Mouse (Mus musculus): ENCODE data around the gene Zrsr1.

Gene Zrsr1

DNA sequence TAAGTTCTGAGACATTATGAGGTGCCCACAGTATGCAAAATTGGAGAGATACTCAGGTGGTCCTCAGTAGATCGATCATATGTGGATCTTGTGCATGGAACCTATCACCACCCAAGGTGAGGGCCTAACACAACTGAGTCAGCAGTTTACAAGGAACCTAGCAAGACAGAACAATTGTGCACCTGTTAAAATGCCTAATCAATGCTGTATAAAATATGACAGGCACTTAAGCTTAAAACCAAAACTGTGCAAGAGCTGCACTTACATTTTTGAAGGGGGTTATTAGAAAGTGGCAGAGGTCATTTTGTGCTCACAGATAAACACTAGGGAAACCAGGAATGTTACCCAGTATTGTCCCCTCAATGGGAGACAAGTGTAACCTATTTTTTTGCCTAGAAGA lies 33.5 kb downstream of the Zrsr1 start:
- in situ Hi-C loops (cut with MboI; ENCODE audit: unreplicated experiment in 2 of 2): loop anchor here in 1 of 2 experiments (25.0 kb wide), 1 partner anchor 957 kb away; no protein-coding TSS in a partner anchor

DNA sequence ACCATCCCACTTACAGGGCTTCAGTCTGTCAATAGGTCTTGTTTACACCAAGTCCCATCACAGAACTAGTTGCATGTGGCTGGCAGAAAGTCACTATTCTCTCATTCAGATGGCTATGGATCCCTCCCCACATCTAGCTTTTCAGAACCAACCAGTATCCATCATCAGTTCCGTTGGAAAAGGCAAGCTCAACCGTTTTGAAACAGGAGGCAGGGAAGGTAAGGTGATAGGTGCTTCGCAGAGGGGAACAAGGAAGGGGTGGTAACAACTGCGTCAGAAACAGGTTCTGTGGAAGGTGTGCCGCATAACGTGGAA lies 35.3 kb downstream of the Zrsr1 start:
- in situ Hi-C loops (cut with MboI; ENCODE audit: unreplicated experiment in 2 of 2): loop anchor here in 1 of 2 experiments (25.0 kb wide), 1 partner anchor 955 kb away; no protein-coding TSS in a partner anchor

GRCm38 (mm10) chr11:23007481-23008180 lies 35.8 kb downstream of the Zrsr1 start, which contains the start of gene Fam161a:
Gene Fam161a (plus strand): TSS chr11:23007531.
- in situ Hi-C loops (cut with MboI; ENCODE audit: unreplicated experiment in 2 of 2): loop anchor here in 1 of 2 experiments (25.0 kb wide), 1 partner anchor 955 kb away; no protein-coding TSS in a partner anchor

DNA sequence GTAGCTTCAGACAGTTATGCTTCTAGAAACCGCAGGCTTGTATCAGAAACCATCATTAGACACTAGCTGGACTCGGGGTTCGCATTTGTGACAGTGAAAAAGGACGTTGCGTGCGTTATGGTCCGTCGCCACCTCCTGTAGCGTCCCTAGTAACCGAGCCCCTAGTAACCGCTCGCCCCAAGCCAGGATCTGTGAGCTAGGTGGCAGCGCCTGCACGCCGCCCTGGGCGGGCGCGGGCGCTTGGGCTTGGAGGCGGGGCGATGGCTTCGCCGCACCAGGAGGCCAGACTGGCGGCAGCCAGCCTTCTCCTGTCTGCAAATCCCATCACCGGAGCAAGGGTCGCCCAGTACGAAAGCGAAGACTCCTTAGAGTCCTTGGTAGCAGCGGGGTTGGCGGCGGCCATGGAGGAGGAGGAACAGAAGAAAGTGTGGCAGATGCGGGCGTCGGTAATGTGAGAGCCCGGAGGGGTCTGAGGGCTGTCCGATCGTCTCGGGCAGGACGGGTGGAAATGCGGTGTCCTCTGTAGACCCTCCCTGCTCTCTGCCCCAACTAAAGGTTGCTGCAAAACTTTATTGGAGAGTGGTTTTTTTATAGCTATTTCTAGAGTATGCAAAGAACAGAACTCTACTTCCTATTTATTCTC lies 36.5 kb downstream of the Zrsr1 start:
- in situ Hi-C loops (cut with MboI; ENCODE audit: unreplicated experiment in 2 of 2): loop anchor here in 1 of 2 experiments (25.0 kb wide), 1 partner anchor 954 kb away; no protein-coding TSS in a partner anchor

DNA sequence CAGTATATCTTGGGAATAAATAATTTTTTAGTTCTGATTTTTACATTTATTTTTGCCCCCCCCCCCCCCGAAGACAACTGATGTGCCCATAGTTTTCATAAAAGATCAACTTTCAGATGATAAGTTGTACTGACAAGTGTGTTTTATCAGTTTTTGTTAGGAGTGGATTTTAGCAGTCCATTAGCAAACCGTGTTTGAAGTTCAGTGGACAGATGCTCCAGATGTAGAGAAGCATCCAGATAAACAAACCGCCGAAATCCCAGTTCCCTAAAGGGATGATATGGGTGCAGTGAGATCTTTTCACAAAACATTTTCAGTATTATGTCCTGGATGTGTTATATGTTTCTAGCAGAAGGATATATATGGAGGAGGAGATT lies 37.0 kb downstream of the Zrsr1 start:
- in situ Hi-C loops (cut with MboI; ENCODE audit: unreplicated experiment in 2 of 2): loop anchor here in 1 of 2 experiments (25.0 kb wide), 1 partner anchor 953 kb away; no protein-coding TSS in a partner anchor

DNA sequence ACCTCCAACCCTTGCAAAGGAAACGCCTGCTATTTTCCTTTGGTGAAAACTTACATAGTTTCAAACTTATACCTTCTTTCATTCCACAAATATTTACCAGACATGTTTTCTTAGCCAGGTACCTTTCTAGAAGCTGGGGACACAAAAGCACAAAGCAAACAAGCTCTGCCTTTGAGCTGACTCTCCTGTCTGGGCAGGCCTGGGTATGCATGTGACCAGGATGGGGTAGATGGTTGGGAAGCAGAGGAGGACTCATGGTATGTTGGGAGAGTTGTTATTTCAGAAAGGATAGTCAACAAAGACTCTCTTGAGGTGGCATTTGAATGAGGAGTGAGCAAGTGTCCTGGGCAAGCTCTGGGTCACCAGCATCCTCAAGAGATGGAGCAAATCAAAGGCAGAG lies 41.3 kb downstream of the Zrsr1 start:
- in situ Hi-C loops (cut with MboI; ENCODE audit: unreplicated experiment in 2 of 2): loop anchor here (10.0 to 25.0 kb wide), 3 partner anchors 132 to 949 kb away; no protein-coding TSS in a partner anchor

- in situ Hi-C loops (cut with MboI; ENCODE audit: unreplicated experiment in 2 of 2): loop anchor here (10.0 to 25.0 kb wide), 3 partner anchors 131 to 949 kb away; no protein-coding TSS in a partner anchor
These were observed 41.9 kb downstream of the Zrsr1 start for GRCm38 (mm10) chr11:23013580-23014294.

DNA sequence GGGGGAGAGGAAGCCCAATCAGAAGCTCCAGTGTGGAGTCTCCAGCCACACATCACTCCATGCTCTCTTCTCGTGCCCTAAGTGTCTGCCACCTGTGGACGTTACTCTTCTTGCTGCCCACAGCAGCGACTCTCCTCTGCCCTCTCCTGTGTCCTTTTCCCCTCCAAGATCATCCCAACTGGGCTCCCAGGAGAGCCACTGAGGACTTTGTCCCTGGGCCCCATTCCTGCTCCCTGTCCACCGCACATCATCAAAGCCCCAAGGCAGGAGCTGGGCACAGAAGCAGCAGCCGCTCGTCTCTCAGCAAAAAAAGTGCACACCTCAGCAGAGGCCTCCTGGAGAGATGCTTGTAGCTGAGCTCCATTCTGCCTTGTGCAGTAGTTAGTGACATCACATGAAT lies 43.2 kb downstream of the Zrsr1 start:
- in situ Hi-C loops (cut with MboI; ENCODE audit: unreplicated experiment in 2 of 2): loop anchor here (10.0 to 25.0 kb wide), 3 partner anchors 130 to 947 kb away; no protein-coding TSS in a partner anchor

GRCm38 (mm10) chr11:23017943-23018342 lies 46.1 kb downstream of the Zrsr1 start:
- in situ Hi-C loops (cut with MboI; ENCODE audit: unreplicated experiment in 2 of 2): loop anchor here (10.0 to 25.0 kb wide), 3 partner anchors 127 to 944 kb away; no protein-coding TSS in a partner anchor

DNA sequence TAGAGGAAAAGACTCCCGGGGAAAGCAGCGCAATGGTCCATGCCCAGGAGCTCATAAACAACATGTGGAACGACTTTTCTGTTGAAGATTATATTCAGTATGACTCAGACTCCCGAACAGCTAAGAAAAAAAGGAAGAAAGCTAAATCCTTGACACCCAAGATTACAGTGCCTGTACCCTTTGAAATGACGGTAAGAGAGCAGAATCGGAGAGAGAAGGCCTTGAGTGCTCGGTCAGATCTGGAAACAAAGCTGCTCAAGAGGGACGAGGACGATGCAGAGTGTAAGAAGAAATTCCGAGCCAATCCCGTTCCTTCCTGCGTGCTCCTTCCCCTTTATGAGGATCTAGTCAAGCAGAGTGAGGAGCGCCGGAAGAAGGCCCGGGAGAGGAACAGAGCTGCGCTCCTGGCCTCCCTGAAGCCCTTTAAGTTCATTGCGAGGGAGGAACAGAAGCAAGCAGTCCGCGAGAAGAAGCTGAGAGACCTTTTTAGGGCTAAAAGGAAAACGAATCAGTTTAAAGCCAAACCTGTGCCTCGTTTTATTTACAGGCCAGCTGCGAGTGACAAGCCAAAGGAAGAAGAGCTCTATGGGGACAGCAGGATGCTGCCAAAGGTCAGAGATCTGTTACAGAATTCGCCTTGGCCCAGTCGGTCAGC lies 48.4 kb downstream of the Zrsr1 start:
- in situ Hi-C loops (cut with MboI; ENCODE audit: unreplicated experiment in 2 of 2): loop anchor here in 1 of 2 experiments (25.0 kb wide), 1 partner anchor 942 kb away; no protein-coding TSS in a partner anchor

GRCm38 (mm10) chr11:23020841-23021240 lies 49.0 kb downstream of the Zrsr1 start:
- in situ Hi-C loops (cut with MboI; ENCODE audit: unreplicated experiment in 2 of 2): loop anchor here in 1 of 2 experiments (25.0 kb wide), 1 partner anchor 941 kb away; no protein-coding TSS in a partner anchor

- in situ Hi-C loops (cut with MboI; ENCODE audit: unreplicated experiment in 2 of 2): loop anchor here in 1 of 2 experiments (25.0 kb wide), 1 partner anchor 939 kb away; no protein-coding TSS in a partner anchor
These were observed 51.4 kb downstream of the Zrsr1 start for GRCm38 (mm10) chr11:23023155-23023554.

DNA sequence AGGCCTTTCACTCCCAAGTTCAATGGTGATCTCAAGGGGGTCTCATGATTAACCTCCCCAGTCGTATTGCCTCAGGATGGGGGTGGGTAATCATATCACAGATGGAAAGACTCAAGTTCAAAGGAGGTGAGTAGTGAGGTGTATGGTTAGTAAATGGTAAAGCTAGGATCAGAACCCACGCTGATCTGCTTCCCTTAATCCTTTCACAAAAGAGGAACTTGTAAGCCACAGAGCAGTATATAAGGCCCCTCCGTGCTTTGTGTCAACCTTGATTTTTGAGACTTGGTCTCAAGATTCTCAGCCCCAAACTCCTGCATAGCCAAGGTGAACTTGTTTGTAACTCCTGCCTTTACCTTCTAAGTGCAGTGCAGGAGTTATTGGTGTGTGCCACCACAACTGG lies 52.4 kb downstream of the Zrsr1 start:
- in situ Hi-C loops (cut with MboI; ENCODE audit: unreplicated experiment in 2 of 2): loop anchor here in 1 of 2 experiments (25.0 kb wide), 1 partner anchor 938 kb away; no protein-coding TSS in a partner anchor
